Mouse (Mus musculus) midbrain, embryonic 14.5 days (tissue): ENCODE data around the gene Srrt. TPM values are rescaled to one million over a fixed set of nuclear protein-coding genes. Genes with fewer than 3 reads are reported as not detected.

Experiments
- ATAC-seq: fragments of 200-750 bp; cut with Nextera tagmentation; 2 replicates; pipeline ENCODE4 v1.8.0; 2017; ENCODE audit warnings: moderate number of reproducible peaks, moderate library complexity; ENCODE audit not compliant: low FRiP score, low TSS enrichment
- DNase-seq: peaks from one replicate; pipeline ENCODE4 v3.0.0-alpha.2; 2015
- H3K27ac ChIP-seq: fragments of 300-500 bp; sonication (generic); replicated peaks from 2 replicates; pipeline ENCODE4 v1.5.1; 2014; ENCODE audit warnings: mild to moderate bottlenecking, low read depth, low read length, moderate library complexity
- H3K27me3 ChIP-seq: fragments of 300-500 bp; sonication (generic); 2 replicates; pipeline ENCODE4 v1.6.1; 2014; ENCODE audit warnings: low read length, control low read depth, mixed read lengths; ENCODE audit not compliant: control insufficient read depth, insufficient read depth
- H3K36me3 ChIP-seq: fragments of 300-500 bp; sonication (generic); 2 replicates; pipeline ENCODE4 v1.6.1; 2014; ENCODE audit warnings: low read length, control low read depth; ENCODE audit not compliant: control insufficient read depth, insufficient read depth
- H3K4me1 ChIP-seq: fragments of 300-500 bp; sonication (generic); 2 replicates; pipeline ENCODE4 v1.6.1; 2014; ENCODE audit warnings: mild to moderate bottlenecking, antibody characterized with exemption, low read length, control low read depth; ENCODE audit not compliant: control insufficient read depth, insufficient read depth
- H3K4me2 ChIP-seq: fragments of 300-500 bp; sonication (generic); 2 replicates; pipeline ENCODE4 v1.6.1; 2014; ENCODE audit warnings: mild to moderate bottlenecking, low read length, moderate library complexity
- H3K4me3 ChIP-seq: fragments of 300-500 bp; sonication (generic); replicated peaks from 2 replicates; pipeline ENCODE4 v1.5.1; 2014; ENCODE audit warnings: low read depth, low read length
- H3K9ac ChIP-seq: fragments of 300-500 bp; sonication (generic); replicated peaks from 2 replicates; pipeline ENCODE4 v1.6.1; 2014; ENCODE audit warnings: mild to moderate bottlenecking, low read length, moderate library complexity
- H3K9me3 ChIP-seq: fragments of 300-500 bp; sonication (generic); 2 replicates; pipeline ENCODE4 v1.6.1; 2016; ENCODE audit warnings: low read length, control low read depth, mixed read lengths; ENCODE audit not compliant: control insufficient read depth
- WGBS: fragments of 180-500 bp; shearing (Covaris S2); extraction: QIAGEN DNeasy Blood & Tissue Kit; methylation state at CpG from one replicate; pipeline ENCODE4 v1.1.7; 2014; 5-methylcytosine and 5-hydroxymethylcytosine counted together
- microRNA-seq: library from miRNA; unstranded; fragments of <30 nt; microRNA quantifications from one replicate; pipeline ENCODE4, GENCODE M21; 2016
- polyA plus RNA-seq: library from polyadenylated mRNA; unstranded; fragments of >200 nt; fragmentation: Nextera tagmentation; extraction: Ambion mirVana; gene quantifications from 2 replicates; pipeline ENCODE4 v1.2.1, GENCODE M21; 2014

Gene Srrt
- polyA plus RNA-seq, 1 experiment from 2014 or later, result 95.9 TPM

DNA sequence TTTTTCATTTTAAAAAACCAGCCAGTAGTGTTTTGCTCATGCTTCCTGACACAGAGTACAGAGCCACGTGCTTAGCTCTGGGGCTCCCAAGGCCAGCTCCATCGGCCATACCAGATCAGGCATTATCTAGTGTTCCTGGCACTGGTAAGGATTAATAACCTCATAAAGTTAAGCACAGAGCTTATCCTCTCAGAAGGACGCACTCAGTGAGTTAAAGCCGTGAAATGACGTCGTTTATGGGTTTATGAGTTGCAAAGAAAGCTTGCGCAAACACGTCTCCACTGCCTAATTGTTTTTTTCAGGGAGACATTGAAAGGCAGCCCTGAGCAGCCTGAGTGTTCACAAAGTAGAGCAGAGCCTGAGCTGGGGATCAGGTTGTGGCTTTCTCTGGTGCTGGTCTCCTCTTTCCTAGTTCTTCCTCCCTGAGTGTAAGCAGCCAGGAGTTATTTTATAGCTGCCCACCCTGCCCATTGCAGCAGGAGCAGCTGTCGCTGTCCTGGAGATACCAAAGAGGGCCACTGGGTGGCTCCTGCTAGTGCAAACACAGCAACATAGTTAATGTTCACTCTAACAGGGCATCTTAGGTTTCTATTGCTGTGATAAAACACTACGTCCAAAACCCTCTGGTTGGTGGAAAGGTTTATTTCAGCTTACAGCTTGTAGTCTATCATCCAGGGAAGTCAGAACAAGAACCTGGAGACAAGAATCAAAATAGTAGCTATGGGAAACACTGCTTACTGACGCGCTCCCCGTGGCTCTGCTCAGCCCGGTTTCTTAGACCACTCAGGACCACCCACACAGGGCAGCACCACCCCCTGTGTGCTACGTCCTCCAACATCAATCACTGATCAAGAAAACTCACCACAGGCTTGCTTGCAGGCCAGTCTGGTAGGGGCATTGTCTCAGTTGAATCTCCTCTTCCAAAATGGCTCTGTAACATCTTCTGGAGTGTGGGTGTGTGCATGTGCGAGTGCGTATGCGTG is 29.8 kb downstream of the Srrt start:
- no peaks in the 10 kb centered on the region for H3K27me3 ChIP-seq
- H3K4me2 ChIP-seq, result no peak overlapping the region
- DNase-seq, result peak; percentile 79
- H3K4me1 ChIP-seq, result no peaks in the 10 kb centered on the region
- H3K9ac ChIP-seq, result no peak overlapping the region
- no peak overlapping the region for H3K4me3 ChIP-seq
- H3K36me3 ChIP-seq, result no peaks in the 10 kb centered on the region
- H3K27ac ChIP-seq, result no peak overlapping the region
- H3K9me3 ChIP-seq, result no peaks in the 10 kb centered on the region; the same call in 1 of the 2 replicates
- no peak for ATAC-seq
- WGBS, result 52% methylated on average over 18 of the region's 18 CpGs

DNA sequence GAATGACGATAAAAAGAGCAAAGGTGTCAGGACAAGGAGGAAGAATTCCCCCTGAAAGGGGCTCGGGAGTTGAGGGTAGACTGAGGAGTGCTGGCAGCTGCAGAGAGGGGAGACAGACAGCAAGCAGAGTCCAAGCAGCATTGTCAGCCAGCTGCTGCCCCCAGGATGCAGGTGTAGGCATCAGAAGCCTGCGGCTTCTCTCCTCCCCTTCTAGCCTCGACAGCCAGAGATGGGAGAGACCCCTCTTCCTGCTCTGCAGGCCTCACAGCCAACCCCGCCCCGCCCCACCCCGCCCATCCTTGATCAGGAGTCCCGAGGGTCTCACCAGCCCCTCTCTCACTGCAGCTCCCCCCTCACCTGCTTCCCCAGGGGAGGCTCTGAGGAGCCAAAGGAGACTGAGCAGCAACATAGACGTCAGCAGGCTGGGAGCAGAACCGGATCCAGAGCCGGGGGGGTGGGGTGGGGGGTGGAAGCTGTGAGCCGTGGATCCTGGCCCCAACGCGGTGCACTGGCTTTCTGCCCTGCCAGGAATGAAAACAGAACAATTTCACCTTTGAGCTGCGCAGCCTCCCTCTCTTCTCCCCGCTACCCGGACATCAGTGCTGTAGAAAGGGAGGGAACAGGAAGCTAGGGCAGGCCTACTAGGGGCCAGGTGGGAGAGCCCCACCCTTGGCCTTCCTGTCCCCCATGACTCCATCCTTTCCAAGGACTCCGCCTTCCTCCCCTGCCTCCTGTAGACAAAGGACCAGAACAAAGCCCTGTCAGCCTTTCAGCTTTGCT is 39.2 kb downstream of the Srrt start:
- Histone ChIP-seq H3K9me3 (no peaks in the 10 kb centered on the region; the same call in 1 of the 2 replicates), H3K27ac (no peak overlapping the region), H3K4me1 (no peaks in the 10 kb centered on the region), H3K9ac (0 out of 2 replicates have a peak overlapping the region, but pooled peaks have one; percentile 12), H3K27me3 (no peaks in the 10 kb centered on the region), H3K4me2 (peak overlapping the region; percentile 19), H3K36me3 (no peaks in the 10 kb centered on the region), H3K4me3 (no peak overlapping the region)
- no peak for DNase-seq
- no peak for ATAC-seq
- WGBS, result 32% methylated on average over 18 of the region's 18 CpGs

DNA sequence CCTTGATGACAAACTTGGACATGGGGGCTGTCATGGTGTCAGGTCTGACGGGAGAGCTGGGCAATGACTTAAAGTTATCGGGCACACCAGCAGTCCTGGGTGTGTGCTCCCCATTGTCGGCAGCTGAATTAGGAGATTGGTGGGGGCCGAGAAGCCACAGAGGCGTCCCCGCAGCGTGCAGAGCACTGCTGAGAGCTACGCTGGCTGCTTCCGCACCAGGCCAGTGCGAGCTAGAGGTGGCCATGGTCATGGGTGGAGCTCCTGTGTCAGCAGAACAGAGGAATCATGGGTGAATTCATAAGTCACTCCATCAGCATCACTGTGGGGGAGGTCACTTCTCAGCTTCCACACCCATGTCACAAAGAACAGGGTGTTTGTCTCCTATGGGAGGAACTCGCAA is 42.7 kb downstream of the Srrt start:
- no peaks in the 10 kb centered on the region for H3K36me3 ChIP-seq
- 91% methylated on average over 11 of the region's 11 CpGs for WGBS
- H3K27ac ChIP-seq, result no peak overlapping the region
- no peak overlapping the region for H3K4me2 ChIP-seq
- H3K9me3 ChIP-seq, result no peaks in the 10 kb centered on the region
- no peaks in the 10 kb centered on the region for H3K4me1 ChIP-seq
- H3K27me3 ChIP-seq, result no peaks in the 10 kb centered on the region
- ATAC-seq, result no peak
- no peak for DNase-seq
- no peak overlapping the region for H3K9ac ChIP-seq
- H3K4me3 ChIP-seq, result no peak overlapping the region

DNA sequence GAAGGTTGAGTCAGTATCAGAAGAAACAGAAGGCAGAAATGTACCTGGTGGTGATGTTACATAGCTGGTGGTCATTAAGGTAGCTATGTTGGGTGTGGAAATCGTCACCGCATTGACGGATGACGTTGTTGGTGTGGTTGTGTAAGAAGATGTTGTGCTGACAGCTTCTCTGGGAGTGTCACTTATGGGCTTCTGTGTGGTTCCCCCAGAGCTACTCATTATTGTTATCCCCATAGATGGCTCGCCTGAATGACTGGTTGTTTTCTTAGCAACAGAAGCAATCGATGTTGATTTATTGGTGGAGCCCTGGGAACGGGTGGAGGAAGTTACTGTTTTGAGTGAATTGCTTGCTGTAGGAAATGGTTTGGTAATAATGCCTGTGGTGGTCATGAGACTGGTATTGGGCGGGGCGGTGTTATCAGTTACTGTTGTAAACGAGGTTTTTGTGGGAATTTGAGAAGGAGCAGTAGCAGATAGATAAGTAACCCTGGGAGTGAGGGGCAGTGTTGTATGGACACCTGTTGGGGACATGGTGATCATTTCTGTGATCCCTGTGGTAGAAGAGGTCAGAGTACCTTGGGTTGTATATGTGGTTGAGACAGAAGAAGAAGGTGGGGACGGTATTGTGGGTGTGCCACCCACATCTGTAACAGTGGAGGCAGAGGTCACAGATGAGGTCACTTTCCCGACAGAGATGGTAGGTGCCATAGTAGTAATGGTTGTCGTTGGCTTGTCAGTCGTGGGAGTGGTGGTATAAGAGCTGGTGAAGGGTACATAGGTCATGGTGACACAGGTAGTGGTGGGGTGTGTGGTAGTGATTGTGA is 43.4 kb downstream of the Srrt start:
- Histone ChIP-seq H3K27ac (no peak overlapping the region), H3K36me3 (no peaks in the 10 kb centered on the region), H3K4me3 (no peak overlapping the region), H3K27me3 (no peaks in the 10 kb centered on the region), H3K9me3 (no peaks in the 10 kb centered on the region), H3K4me1 (no peaks in the 10 kb centered on the region), H3K4me2 (no peak overlapping the region), H3K9ac (no peak overlapping the region)
- DNase-seq (no peak), ATAC-seq (no peak)
- WGBS, result 91% methylated on average over 14 of the region's 14 CpGs

Small RNAs within 50 kb of the gene (microRNA-seq; reads per million reads assigned to microRNA genes)
- 0.88 reads per million for gene Mir7036
- not detected for gene Mir8116

Other genes with a start within 250 kb of the Srrt start
- 0.26 and 0.28 TPM in 2 replicates for gene Serpine1, start 235.4 kb downstream of the Srrt start, polyA plus RNA-seq
- gene Trim56, start 191.5 kb downstream of the Srrt start, polyA plus RNA-seq, result 1.5 and 2.8 TPM in 2 replicates
- gene Muc3, start 158.4 kb downstream of the Srrt start, polyA plus RNA-seq, result not detected in 2 replicates
- 0.14 and 0.30 TPM in 2 replicates for gene Muc3a, start 95.3 kb downstream of the Srrt start, polyA plus RNA-seq
- gene Ache, start 20.2 kb downstream of the Srrt start, polyA plus RNA-seq, result 22.2 and 35.7 TPM in 2 replicates
- gene Ufsp1, start 13.0 kb downstream of the Srrt start, polyA plus RNA-seq, result 13.7 and 18.3 TPM in 2 replicates
- gene Trip6, start 6.7 kb upstream of the Srrt start, polyA plus RNA-seq, result 12.0 and 12.9 TPM in 2 replicates
- gene Slc12a9, start 25.9 kb upstream of the Srrt start, polyA plus RNA-seq, result 17.1 and 18.6 TPM in 2 replicates
- gene Ephb4, start 42.4 kb upstream of the Srrt start, polyA plus RNA-seq, result 3.4 and 8.5 TPM in 2 replicates
- 0.11 and 0.12 TPM in 2 replicates for gene Zan, start 169.4 kb upstream of the Srrt start, polyA plus RNA-seq
- gene Pop7, start 194.8 kb upstream of the Srrt start, polyA plus RNA-seq, result 83.7 and 103 TPM in 2 replicates
- gene Gigyf1, start 210.9 kb upstream of the Srrt start, polyA plus RNA-seq, result 17.0 and 23.5 TPM in 2 replicates
- gene Epo, start 225.6 kb upstream of the Srrt start, polyA plus RNA-seq, result not detected in 2 replicates
- gene Gnb2, start 225.8 kb upstream of the Srrt start, polyA plus RNA-seq, result 633 and 757 TPM in 2 replicates
- 234 and 291 TPM in 2 replicates for gene Actl6b, start 245.8 kb upstream of the Srrt start, polyA plus RNA-seq